Mouse (Mus musculus) spleen, adult 2 months (tissue): ENCODE results near the gene Esr1.

Experiments used
- CTCF ChIP-seq: fragments of 200-500 bp; IDR thresholded peaks from 2 replicates; pipeline ENCODE4 v1.5.1; 2011; ENCODE audit warnings: mild to moderate bottlenecking, inconsistent platforms; ENCODE audit not compliant: insufficient read depth, insufficient read length, insufficient replicate concordance; ENCODE audit errors: extremely low read depth
- POLR2A ChIP-seq: fragments of 200-500 bp; IDR thresholded peaks from 2 replicates; pipeline ENCODE4 v1.6.1; 2011; ENCODE audit warnings: low read depth, low read length, inconsistent platforms

GRCm38 (mm10) chr10:4571304-4571703 lies 40.1 kb upstream of the Esr1 start:
- TF ChIP-seq POLR2A (no peak), CTCF (no peak)
